Mouse (Mus musculus): ENCODE measurements around the gene Hacd1. TPM values are rescaled to one million over a fixed set of nuclear protein-coding genes. Genes with fewer than 3 reads are reported as not detected.

Hacd1 gene
- polyA plus RNA-seq, 2 experiments = 55.4 to 74.7 TPM

- no peak for DNase-seq (ENCODE audit: low spot score)
- 93% methylated on average over 1 of the region's 1 CpGs for WGBS
Measured at GRCm38 (mm10) chr2:14019228-14019627, 36.7 kb downstream of the Hacd1 start.

GRCm38 (mm10) chr2:14005121-14005520 is 50.8 kb downstream of the Hacd1 start:
- Histone ChIP-seq H3K4me1 (ENCODE audit: control insufficient read depth, insufficient read depth, low read length) (no peaks in the 10 kb centered on the region), H3K27ac (replicated peaks; ENCODE audit: low read depth, low read length) (no peak overlapping the region), H3K9me3 (ENCODE audit: control insufficient read depth, low read length) (no peaks in the 10 kb centered on the region), H3K4me2 (replicated peaks; ENCODE audit: low read depth, low read length, severe bottlenecking) (no peak overlapping the region), H3K36me3 (ENCODE audit: control insufficient read depth, insufficient read depth, low read length) (no peaks in the 10 kb centered on the region), H3K9ac (ENCODE audit: low read depth, low read length, severe bottlenecking) (no peak overlapping the region), H3K4me3 (replicated peaks; ENCODE audit: low read length) (no peak overlapping the region), H3K27me3 (ENCODE audit: control insufficient read depth, insufficient read depth, low read length) (no peaks in the 10 kb centered on the region)
- DNase-seq (ENCODE audit: low spot score) (no peak), ATAC-seq (ENCODE audit: low FRiP score, low read depth) (no peak)
- TF ChIP-seq POLR2A (IDR thresholded peaks at IDR 0.05; ENCODE audit: borderline replicate concordance, extremely low read depth, insufficient read depth, insufficient read length) = no peak
- 96% methylated on average over 1 of the region's 1 CpGs for WGBS

More at GRCm38 (mm10) chr2:14019228-14019627, 36.7 kb downstream of the Hacd1 start:
- Histone ChIP-seq H3K27me3 (ENCODE audit: control insufficient read depth, insufficient read depth, low read length) (no peaks in the 10 kb centered on the region), H3K9ac (ENCODE audit: low read depth, low read length, severe bottlenecking) (no peak overlapping the region), H3K27ac (replicated peaks; ENCODE audit: low read depth, low read length) (no peak overlapping the region), H3K4me3 (replicated peaks; ENCODE audit: low read length) (no peak overlapping the region), H3K36me3 (ENCODE audit: control insufficient read depth, insufficient read depth, low read length) (no peaks in the 10 kb centered on the region), H3K4me2 (replicated peaks; ENCODE audit: low read depth, low read length, severe bottlenecking) (no peak overlapping the region), H3K4me1 (ENCODE audit: control insufficient read depth, insufficient read depth, low read length) (no peaks in the 10 kb centered on the region), H3K9me3 (ENCODE audit: control insufficient read depth, low read length) (no peaks in the 10 kb centered on the region)
- no peak for ATAC-seq (ENCODE audit: low FRiP score, low read depth)
- no peak for TF ChIP-seq POLR2A (IDR thresholded peaks at IDR 0.05; ENCODE audit: borderline replicate concordance, extremely low read depth, insufficient read depth, insufficient read length)

GRCm38 (mm10) chr2:13960136-13960535 is 95.8 kb downstream of the Hacd1 start:
- Histone ChIP-seq H3K4me2 (replicated peaks; ENCODE audit: low read depth, low read length, severe bottlenecking) (no peak overlapping the region), H3K9ac (ENCODE audit: low read depth, low read length, severe bottlenecking) (no peak overlapping the region), H3K27ac (replicated peaks; ENCODE audit: low read depth, low read length) (no peak overlapping the region), H3K9me3 (ENCODE audit: control insufficient read depth, low read length) (no peaks in the 10 kb centered on the region), H3K4me1 (ENCODE audit: control insufficient read depth, insufficient read depth, low read length) (no peaks in the 10 kb centered on the region), H3K4me3 (replicated peaks; ENCODE audit: low read length) (no peak overlapping the region), H3K36me3 (ENCODE audit: control insufficient read depth, insufficient read depth, low read length) (no peaks in the 10 kb centered on the region), H3K27me3 (ENCODE audit: control insufficient read depth, insufficient read depth, low read length) (no peaks in the 10 kb centered on the region)
- DNase-seq (ENCODE audit: low spot score) (no peak), ATAC-seq (ENCODE audit: low FRiP score, low read depth) (no peak)
- WGBS = 75% methylated on average over 1 of the region's 1 CpGs
- no peak for TF ChIP-seq POLR2A (IDR thresholded peaks at IDR 0.05; ENCODE audit: borderline replicate concordance, extremely low read depth, insufficient read depth, insufficient read length)

DNA sequence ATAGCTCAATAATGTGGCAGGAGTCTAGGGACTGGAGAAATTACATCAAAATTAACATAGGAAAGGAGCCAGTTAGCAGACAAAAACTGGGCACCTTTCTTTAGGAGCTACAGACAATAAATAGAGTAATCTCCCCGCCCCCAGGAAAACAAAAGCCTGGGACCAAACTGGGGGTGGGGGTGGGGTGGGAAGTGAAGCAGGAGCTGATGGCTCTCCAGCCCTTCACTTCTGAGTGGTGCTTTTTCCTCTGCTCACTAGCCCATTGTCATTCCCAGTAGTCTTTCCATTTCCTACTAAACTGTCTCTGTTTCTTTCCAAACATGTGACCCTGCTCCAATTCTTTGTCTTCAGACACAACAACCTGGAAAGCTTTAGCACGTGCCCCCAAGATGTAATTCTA is 99.5 kb downstream of the Hacd1 start:
- Histone ChIP-seq H3K9ac (ENCODE audit: low read depth, low read length, severe bottlenecking) (no peak overlapping the region), H3K4me3 (replicated peaks; ENCODE audit: low read length) (no peak overlapping the region), H3K27ac (replicated peaks; ENCODE audit: low read depth, low read length) (no peak overlapping the region), H3K36me3 (ENCODE audit: control insufficient read depth, insufficient read depth, low read length) (no peaks in the 10 kb centered on the region), H3K4me2 (replicated peaks; ENCODE audit: low read depth, low read length, severe bottlenecking) (no peak overlapping the region), H3K4me1 (ENCODE audit: control insufficient read depth, insufficient read depth, low read length) (no peaks in the 10 kb centered on the region), H3K9me3 (ENCODE audit: control insufficient read depth, low read length) (no peaks in the 10 kb centered on the region), H3K27me3 (ENCODE audit: control insufficient read depth, insufficient read depth, low read length) (no peaks in the 10 kb centered on the region)
- ATAC-seq (ENCODE audit: low FRiP score, low read depth) (no peak), DNase-seq (ENCODE audit: low spot score) (no peak)
- TF ChIP-seq POLR2A (IDR thresholded peaks at IDR 0.05; ENCODE audit: borderline replicate concordance, extremely low read depth, insufficient read depth, insufficient read length) = no peak
- 48% methylated on average over 2 of the region's 2 CpGs for WGBS

- DNase-seq (ENCODE audit: low spot score) (peak; percentile 16), ATAC-seq (ENCODE audit: low FRiP score, low read depth) (no peak)
- H3K27ac ChIP-seq (replicated peaks; ENCODE audit: low read depth, low read length) = no peak overlapping the region
- no peaks in the 10 kb centered on the region for H3K9me3 ChIP-seq (ENCODE audit: control insufficient read depth, low read length)
- no peak overlapping the region for H3K4me3 ChIP-seq (replicated peaks; ENCODE audit: low read length)
- H3K4me1 ChIP-seq (ENCODE audit: control insufficient read depth, insufficient read depth, low read length) = no peaks in the 10 kb centered on the region
- no peak for TF ChIP-seq POLR2A (IDR thresholded peaks at IDR 0.05; ENCODE audit: borderline replicate concordance, extremely low read depth, insufficient read depth, insufficient read length)
- H3K27me3 ChIP-seq (ENCODE audit: control insufficient read depth, insufficient read depth, low read length) = no peaks in the 10 kb centered on the region
- no peak overlapping the region for H3K9ac ChIP-seq (ENCODE audit: low read depth, low read length, severe bottlenecking)
- H3K36me3 ChIP-seq (ENCODE audit: control insufficient read depth, insufficient read depth, low read length) = no peaks in the 10 kb centered on the region
- WGBS = 53% methylated on average over 2 of the region's 2 CpGs
- H3K4me2 ChIP-seq (replicated peaks; ENCODE audit: low read depth, low read length, severe bottlenecking) = no peak overlapping the region
Measured at GRCm38 (mm10) chr2:13938118-13938517, 117.8 kb downstream of the Hacd1 start.

DNA sequence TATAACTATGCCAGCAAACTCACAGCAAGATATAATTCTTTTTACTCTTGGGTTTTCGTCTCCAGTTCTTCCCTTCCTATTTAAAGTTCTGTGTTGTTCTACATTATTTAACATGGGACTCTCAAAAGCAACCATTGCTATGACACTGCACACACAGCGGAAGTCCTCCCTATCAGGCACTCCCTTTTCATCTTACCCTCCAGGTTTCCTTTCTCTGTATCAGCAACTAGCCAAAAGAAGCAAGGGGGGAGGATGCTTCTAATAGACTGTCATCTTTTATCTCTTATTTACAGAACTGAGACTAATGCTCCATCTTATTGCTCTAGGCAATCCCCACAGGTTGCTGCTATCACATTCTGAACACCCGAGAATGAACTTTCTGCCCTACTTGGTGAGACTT is 120.6 kb downstream of the Hacd1 start:
- no peak for TF ChIP-seq POLR2A (IDR thresholded peaks at IDR 0.05; ENCODE audit: borderline replicate concordance, extremely low read depth, insufficient read depth, insufficient read length)
- DNase-seq (ENCODE audit: low spot score) (no peak), ATAC-seq (ENCODE audit: low FRiP score, low read depth) (no peak)
- Histone ChIP-seq H3K27me3 (ENCODE audit: control insufficient read depth, insufficient read depth, low read length) (no peaks in the 10 kb centered on the region), H3K4me3 (replicated peaks; ENCODE audit: low read length) (no peak overlapping the region), H3K4me1 (ENCODE audit: control insufficient read depth, insufficient read depth, low read length) (no peaks in the 10 kb centered on the region), H3K9me3 (ENCODE audit: control insufficient read depth, low read length) (no peaks in the 10 kb centered on the region), H3K36me3 (ENCODE audit: control insufficient read depth, insufficient read depth, low read length) (no peaks in the 10 kb centered on the region), H3K27ac (replicated peaks; ENCODE audit: low read depth, low read length) (no peak overlapping the region), H3K4me2 (replicated peaks; ENCODE audit: low read depth, low read length, severe bottlenecking) (no peak overlapping the region), H3K9ac (ENCODE audit: low read depth, low read length, severe bottlenecking) (no peak overlapping the region)
- 86% methylated on average over 3 of the region's 3 CpGs for WGBS
